Mouse (Mus musculus): ENCODE results near the gene Gm49405.

DNA sequence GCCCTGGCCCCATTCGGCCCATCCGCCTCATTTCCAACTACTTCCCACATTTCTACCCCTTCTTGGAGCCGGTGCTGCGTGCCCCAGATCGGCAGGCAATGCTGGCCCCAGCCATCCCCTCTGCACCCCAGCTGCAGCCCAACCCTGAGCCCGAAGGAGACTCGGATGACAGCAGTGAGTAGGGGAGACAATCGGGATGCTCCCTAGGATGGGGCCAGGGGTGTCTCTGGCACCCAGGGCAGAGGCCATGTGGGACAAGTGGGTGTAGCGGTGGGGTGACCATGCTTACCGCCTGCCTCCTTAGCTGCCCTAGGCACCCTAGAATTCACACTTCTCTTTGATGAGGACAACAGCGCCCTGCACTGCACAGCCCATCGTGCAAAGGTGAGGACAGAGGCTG lies 3.2 kb downstream of the Gm49405 start:
- TF ChIP-seq CTCF (IDR thresholded peaks at IDR 0.05; ENCODE audit: low read depth, low read length) (no peak), POLR2A (IDR thresholded peaks at IDR 0.05; ENCODE audit: insufficient read depth, low read length) (no peak)

All from ES-Bruce4 (cell line).